Mouse (Mus musculus): ENCODE measurements around the gene Trim27. TPM values are rescaled to one million over a fixed set of nuclear protein-coding genes. Genes with fewer than 3 reads are reported as not detected.

Gene Trim27
- polyA plus RNA-seq, 1 experiment from 2014 or later, result 155 TPM

GRCm38 (mm10) chr13:21233732-21234705, 54.8 kb downstream of the Trim27 start:
- H3K36me3 ChIP-seq, result no peaks in the 10 kb centered on the region
- peak overlapping the region; percentile 39 for H3K9ac ChIP-seq
- H3K27me3 ChIP-seq (replicated peaks), result no peaks in the 10 kb centered on the region
- no peaks in the 10 kb centered on the region for H3K4me1 ChIP-seq (replicated peaks)
- H3K9me3 ChIP-seq, result no peaks in the 10 kb centered on the region
- peak; percentile 97 for ATAC-seq
- WGBS, result under 1% methylated on average over 43 of the region's 43 CpGs
- peak overlapping the region; percentile 47 for H3K4me3 ChIP-seq (replicated peaks)
- H3K27ac ChIP-seq, result no peak overlapping the region
- peak overlapping the region; percentile 65 for H3K4me2 ChIP-seq (replicated peaks)

- H3K4me3 ChIP-seq (replicated peaks), result no peak overlapping the region
- no peak overlapping the region for H3K4me2 ChIP-seq (replicated peaks)
- ATAC-seq, result no peak
- H3K36me3 ChIP-seq, result no peaks in the 10 kb centered on the region
- no peaks in the 10 kb centered on the region for H3K27me3 ChIP-seq (replicated peaks)
- WGBS, result 44% methylated on average over 2 of the region's 2 CpGs
- H3K4me1 ChIP-seq (replicated peaks), result no peaks in the 10 kb centered on the region
- H3K9ac ChIP-seq, result no peak overlapping the region
- H3K9me3 ChIP-seq, result no peaks in the 10 kb centered on the region
- H3K27ac ChIP-seq, result no peak overlapping the region
Observed at GRCm38 (mm10) chr13:21236714-21237113, 57.5 kb downstream of the Trim27 start.

GRCm38 (mm10) chr13:21237161-21237560, 57.9 kb downstream of the Trim27 start:
- H3K9me3 ChIP-seq, result no peaks in the 10 kb centered on the region
- no peak overlapping the region for H3K27ac ChIP-seq
- H3K4me3 ChIP-seq (replicated peaks), result no peak overlapping the region
- no peaks in the 10 kb centered on the region for H3K36me3 ChIP-seq
- H3K4me2 ChIP-seq (replicated peaks), result no peak overlapping the region
- no peak for ATAC-seq
- 68% methylated on average over 6 of the region's 6 CpGs for WGBS
- H3K27me3 ChIP-seq (replicated peaks), result no peaks in the 10 kb centered on the region
- H3K9ac ChIP-seq, result no peak overlapping the region
- H3K4me1 ChIP-seq (replicated peaks), result no peaks in the 10 kb centered on the region

GRCm38 (mm10) chr13:21240788-21241187, 61.5 kb downstream of the Trim27 start:
- WGBS, result 19% methylated on average over 7 of the region's 7 CpGs
- peaks cover 5% of the 10 kb centered on the region for H3K4me1 ChIP-seq (replicated peaks)
- ATAC-seq, result peak; percentile 37; the same call in 1 of the 2 replicates

GRCm38 (mm10) chr13:21242408-21243125, 63.3 kb downstream of the Trim27 start:
- Histone ChIP-seq H3K27me3 (replicated peaks) (no peaks in the 10 kb centered on the region), H3K9ac (no peak overlapping the region), H3K9me3 (no peaks in the 10 kb centered on the region), H3K4me1 (replicated peaks) (peaks cover 5% of the 10 kb centered on the region), H3K36me3 (no peaks in the 10 kb centered on the region), H3K27ac (no peak overlapping the region), H3K4me3 (replicated peaks) (0 out of 2 replicates have a peak overlapping the region, but pooled peaks have one; percentile 15), H3K4me2 (replicated peaks) (peak overlapping the region; percentile 50)
- WGBS, result 11% methylated on average over 16 of the region's 16 CpGs
- no peak for ATAC-seq

More at GRCm38 (mm10) chr13:21240788-21241187, 61.5 kb downstream of the Trim27 start:
- no peaks in the 10 kb centered on the region for H3K36me3 ChIP-seq
- H3K9ac ChIP-seq, result no peak overlapping the region
- no peaks in the 10 kb centered on the region for H3K9me3 ChIP-seq
- no peak overlapping the region for H3K27ac ChIP-seq
- H3K27me3 ChIP-seq (replicated peaks), result no peaks in the 10 kb centered on the region
- no peak overlapping the region for H3K4me2 ChIP-seq (replicated peaks)
- H3K4me3 ChIP-seq (replicated peaks), result no peak overlapping the region

- no peaks in the 10 kb centered on the region for H3K36me3 ChIP-seq
- H3K4me1 ChIP-seq (replicated peaks), result peaks cover 5% of the 10 kb centered on the region
- H3K27me3 ChIP-seq (replicated peaks), result no peaks in the 10 kb centered on the region
- H3K27ac ChIP-seq, result no peak overlapping the region
- H3K9me3 ChIP-seq, result no peaks in the 10 kb centered on the region
- no peak for ATAC-seq
- peak overlapping the region; percentile 15; the same call in 1 of the 2 replicates for H3K4me3 ChIP-seq (replicated peaks)
- peak overlapping the region; percentile 50 for H3K4me2 ChIP-seq (replicated peaks)
- 17% methylated on average over 13 of the region's 13 CpGs for WGBS
- H3K9ac ChIP-seq, result no peak overlapping the region
Observed at GRCm38 (mm10) chr13:21243196-21243595, 64.0 kb downstream of the Trim27 start.

GRCm38 (mm10) chr13:21244089-21244488, 64.8 kb downstream of the Trim27 start:
- no peaks in the 10 kb centered on the region for H3K9me3 ChIP-seq
- H3K4me1 ChIP-seq (replicated peaks), result peaks cover 5% of the 10 kb centered on the region
- no peak overlapping the region for H3K4me3 ChIP-seq (replicated peaks)
- H3K36me3 ChIP-seq, result no peaks in the 10 kb centered on the region
- no peaks in the 10 kb centered on the region for H3K27me3 ChIP-seq (replicated peaks)
- H3K27ac ChIP-seq, result no peak overlapping the region
- no peak; the same call in 1 of the 2 replicates for ATAC-seq
- H3K9ac ChIP-seq, result no peak overlapping the region
- no peak overlapping the region for H3K4me2 ChIP-seq (replicated peaks)
- WGBS, result 64% methylated on average over 5 of the region's 5 CpGs

Other genes with a start within 250 kb of the Trim27 start
- gene Olfr1370, start 104.5 kb upstream of the Trim27 start, polyA plus RNA-seq (2015; fragmentation: Nextera tagmentation; extraction: Ambion mirVana), result not detected in 2 replicates
- gene Olfr1369-ps1, start 68.0 kb upstream of the Trim27 start, polyA plus RNA-seq (2015; fragmentation: Nextera tagmentation; extraction: Ambion mirVana), result 0.05 TPM in 1 of 2 replicates, not detected in the other
- gene Olfr263, start 49.8 kb upstream of the Trim27 start, polyA plus RNA-seq (2015; fragmentation: Nextera tagmentation; extraction: Ambion mirVana), result not detected in 2 replicates
- not detected in 2 replicates for gene Olfr1368, start 33.6 kb upstream of the Trim27 start, polyA plus RNA-seq (2015; fragmentation: Nextera tagmentation; extraction: Ambion mirVana)
- gene Gpx5, start 113.3 kb downstream of the Trim27 start, polyA plus RNA-seq (2015; fragmentation: Nextera tagmentation; extraction: Ambion mirVana), result not detected in 2 replicates
- gene Gpx6, start 132.7 kb downstream of the Trim27 start, polyA plus RNA-seq (2015; fragmentation: Nextera tagmentation; extraction: Ambion mirVana), result not detected in 2 replicates
- not detected in 2 replicates for gene Olfr1367, start 167.5 kb downstream of the Trim27 start, polyA plus RNA-seq (2015; fragmentation: Nextera tagmentation; extraction: Ambion mirVana)
- 8.6 and 8.7 TPM in 2 replicates for gene Zscan12, start 183.4 kb downstream of the Trim27 start, polyA plus RNA-seq (2015; fragmentation: Nextera tagmentation; extraction: Ambion mirVana)
- 66.9 and 71.5 TPM in 2 replicates for gene Zkscan3, start 223.3 kb downstream of the Trim27 start, polyA plus RNA-seq (2015; fragmentation: Nextera tagmentation; extraction: Ambion mirVana)